Mouse (Mus musculus): ENCODE measurements at regions not wholly inside any gene's neighbourhood (a gene's known extent, or its start where the extent isn't known, plus 50 kb on each side); places are given as distances from the start of the nearest gene placed in this dataset.

DNA sequence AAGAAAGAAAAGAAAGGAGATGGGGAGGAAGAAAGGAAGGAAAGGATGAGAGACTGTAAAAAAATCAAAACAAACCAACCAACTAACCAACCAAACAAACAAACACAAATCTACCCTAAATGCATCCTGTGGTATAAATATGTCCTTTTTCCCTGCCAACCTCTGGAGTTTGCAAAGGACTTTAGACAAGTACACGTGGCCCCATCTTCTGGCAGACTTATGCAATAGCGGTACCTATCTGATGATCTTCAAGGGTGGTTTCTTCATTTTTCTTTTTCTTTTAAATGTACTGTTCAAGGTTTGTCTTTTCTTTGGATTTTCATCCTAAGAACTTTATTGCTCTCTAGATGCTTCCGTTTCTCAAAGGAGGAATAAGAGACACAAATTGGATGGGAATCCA is 127.3 kb downstream of the Cpeb2 start:
- Histone ChIP-seq H3K27ac (no peak overlapping the region), H3K27me3 (no peaks in the 10 kb centered on the region), H3K9me3 (no peaks in the 10 kb centered on the region), H3K4me2 (no peak overlapping the region), H3K9ac (no peak overlapping the region), H3K36me3 (no peaks in the 10 kb centered on the region), H3K4me1 (peaks cover 8% of the 10 kb centered on the region), H3K4me3 (no peak overlapping the region)
- WGBS, result 37% methylated on average over 3 of the region's 3 CpGs
- ATAC-seq (ENCODE audit: borderline replicate concordance, extremely low read depth, low FRiP score, low TSS enrichment), result no peak

- Histone ChIP-seq H3K36me3 (no peaks in the 10 kb centered on the region), H3K27ac (no peak overlapping the region), H3K4me3 (no peak overlapping the region), H3K9ac (no peak overlapping the region), H3K27me3 (no peaks in the 10 kb centered on the region), H3K4me2 (no peak overlapping the region), H3K9me3 (no peaks in the 10 kb centered on the region), H3K4me1 (0 out of 2 replicates have a peak, but pooled peaks cover under 1% of the 10 kb centered on the region)
- WGBS, result 78% methylated on average over 1 of the region's 1 CpGs
- no peak for ATAC-seq (ENCODE audit: borderline replicate concordance, extremely low read depth, low FRiP score, low TSS enrichment)
Observed at GRCm38 (mm10) chr5:43361026-43361425, 128.1 kb downstream of the Cpeb2 start.

DNA sequence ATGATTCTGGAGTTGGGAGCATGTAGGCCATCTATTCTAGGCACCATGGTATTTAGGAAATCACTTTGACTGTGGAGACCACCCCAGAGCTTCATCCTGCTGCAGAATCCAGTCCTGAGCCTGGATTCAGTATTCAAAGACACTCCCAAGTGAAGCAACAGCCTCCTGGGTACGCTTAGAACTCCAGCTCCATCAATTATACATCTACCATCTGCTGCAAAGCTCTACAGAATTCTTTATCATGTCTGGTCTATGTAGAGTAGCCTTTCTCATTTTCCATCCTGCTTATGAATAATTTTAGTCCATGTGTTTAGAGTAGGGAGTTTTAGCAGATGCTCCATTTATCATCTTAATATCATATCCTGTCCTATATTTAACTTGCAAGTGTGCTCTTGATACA is 139.4 kb downstream of the Cpeb2 start:
- H3K9ac ChIP-seq, result no peak overlapping the region
- WGBS, result 69% methylated on average over 1 of the region's 1 CpGs
- H3K4me3 ChIP-seq, result no peak overlapping the region
- no peak for ATAC-seq (ENCODE audit: borderline replicate concordance, extremely low read depth, low FRiP score, low TSS enrichment)
- H3K36me3 ChIP-seq, result no peaks in the 10 kb centered on the region
- H3K27me3 ChIP-seq, result no peaks in the 10 kb centered on the region
- H3K4me1 ChIP-seq, result no peaks in the 10 kb centered on the region
- no peaks in the 10 kb centered on the region for H3K9me3 ChIP-seq
- no peak overlapping the region for H3K27ac ChIP-seq
- no peak overlapping the region for H3K4me2 ChIP-seq

DNA sequence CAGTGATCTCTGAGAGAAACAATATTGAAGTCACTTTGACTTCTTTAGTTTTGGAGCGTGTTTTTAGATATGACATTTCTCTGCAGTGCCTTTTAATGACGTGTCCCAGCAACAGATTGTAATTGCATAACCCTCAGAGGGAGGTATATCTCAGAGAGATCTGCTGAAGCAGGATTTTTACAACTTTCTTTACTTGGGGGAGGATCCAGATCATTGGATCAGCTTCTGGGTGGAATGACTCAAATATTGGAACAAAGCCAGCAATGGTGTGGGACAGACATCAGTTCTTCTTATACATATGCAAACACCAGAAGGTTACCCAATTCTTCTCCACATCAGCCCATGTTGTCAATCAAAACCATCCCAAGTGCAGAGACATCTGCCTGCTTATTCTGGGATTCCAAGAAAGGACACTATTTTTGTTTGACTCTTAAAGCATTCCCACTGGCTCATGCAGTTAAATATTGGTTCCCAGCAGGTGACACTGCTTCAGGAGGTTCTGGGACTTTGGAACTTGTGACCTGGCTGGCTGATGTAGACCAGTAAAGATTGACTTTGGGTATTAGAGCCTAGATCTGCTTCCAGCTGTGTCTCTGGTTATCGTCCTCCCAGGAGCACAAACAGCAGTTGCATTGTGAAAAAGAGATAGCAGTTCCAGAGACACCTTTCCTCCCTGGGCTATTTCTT is 130.5 kb upstream of the C1qtnf7 start:
- Histone ChIP-seq H3K9me3 (no peaks in the 10 kb centered on the region), H3K27ac (no peak overlapping the region), H3K27me3 (no peaks in the 10 kb centered on the region), H3K4me2 (no peak overlapping the region), H3K4me3 (no peak overlapping the region), H3K9ac (no peak overlapping the region), H3K4me1 (no peaks in the 10 kb centered on the region), H3K36me3 (no peaks in the 10 kb centered on the region)
- peak; percentile 49; the same call in 1 of the 2 replicates for ATAC-seq (ENCODE audit: borderline replicate concordance, extremely low read depth, low FRiP score, low TSS enrichment)
- WGBS, result 61% methylated on average over 3 of the region's 3 CpGs

DNA sequence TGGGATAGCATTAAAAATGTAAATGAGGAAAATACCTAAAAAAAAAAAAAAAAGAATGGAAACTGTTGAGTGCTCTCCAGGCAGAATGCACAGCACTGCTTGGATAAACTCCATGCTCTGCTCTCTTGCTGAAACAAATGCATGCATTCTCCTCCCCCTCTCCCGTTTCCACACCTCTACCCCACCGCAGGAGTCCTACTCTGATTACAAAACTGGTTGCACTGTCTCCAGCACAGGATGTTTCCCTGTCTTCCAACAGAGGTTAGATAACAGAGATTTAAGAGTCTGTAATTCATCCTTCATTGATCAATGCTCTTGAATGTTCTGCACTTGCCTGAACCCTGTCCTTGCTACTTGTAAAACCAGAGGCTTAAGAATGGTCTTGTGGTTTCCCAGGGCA is 124.3 kb upstream of the C1qtnf7 start:
- ATAC-seq (ENCODE audit: borderline replicate concordance, extremely low read depth, low FRiP score, low TSS enrichment), result no peak
- Histone ChIP-seq H3K9me3 (no peaks in the 10 kb centered on the region), H3K4me1 (no peaks in the 10 kb centered on the region), H3K9ac (no peak overlapping the region), H3K4me3 (no peak overlapping the region), H3K4me2 (no peak overlapping the region), H3K36me3 (no peaks in the 10 kb centered on the region), H3K27ac (no peak overlapping the region), H3K27me3 (no peaks in the 10 kb centered on the region)
- WGBS, result 10% methylated on average over 2 of the region's 2 CpGs

GRCm38 (mm10) chr5:43391412-43392029 is 123.8 kb upstream of the C1qtnf7 start:
- Histone ChIP-seq H3K9me3 (no peaks in the 10 kb centered on the region), H3K27me3 (no peaks in the 10 kb centered on the region), H3K27ac (no peak overlapping the region), H3K4me2 (no peak overlapping the region), H3K4me3 (no peak overlapping the region), H3K9ac (no peak overlapping the region), H3K4me1 (no peaks in the 10 kb centered on the region), H3K36me3 (no peaks in the 10 kb centered on the region)
- peak; percentile 75; the same call in 1 of the 2 replicates for ATAC-seq (ENCODE audit: borderline replicate concordance, extremely low read depth, low FRiP score, low TSS enrichment)
- 19% methylated on average over 3 of the region's 3 CpGs for WGBS

DNA sequence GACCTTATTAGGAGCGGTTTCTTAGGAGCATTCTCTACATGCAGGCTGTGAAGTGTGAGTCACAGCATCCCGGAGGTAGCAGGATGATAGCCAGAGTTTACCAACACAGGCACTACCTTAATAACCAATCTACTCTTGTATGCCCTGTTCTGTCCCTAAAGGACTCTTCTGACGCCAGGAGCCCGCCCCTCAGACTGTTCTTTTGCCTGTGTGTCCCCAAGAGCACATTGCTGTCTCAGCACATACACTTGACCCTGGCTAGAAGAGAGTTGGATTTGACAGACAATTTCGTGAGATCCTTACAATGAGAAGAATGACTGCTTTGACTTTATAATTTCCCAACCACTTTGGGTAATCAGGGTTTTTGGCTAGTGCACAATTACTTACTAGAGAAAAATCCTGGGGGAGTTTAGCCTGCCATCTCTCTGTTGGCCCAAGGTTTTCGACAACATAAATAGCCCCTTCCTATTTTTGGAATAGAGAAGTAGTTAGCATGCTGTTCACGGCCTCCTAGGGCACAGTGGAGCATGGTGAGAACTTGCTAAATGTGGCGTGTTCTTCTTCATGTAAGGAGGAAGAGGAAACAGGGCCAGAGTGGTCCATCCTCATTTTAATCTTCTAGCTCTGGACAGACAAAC is 122.3 kb upstream of the C1qtnf7 start:
- Histone ChIP-seq H3K27me3 (no peaks in the 10 kb centered on the region), H3K27ac (no peak overlapping the region), H3K9me3 (no peaks in the 10 kb centered on the region), H3K4me3 (no peak overlapping the region), H3K4me2 (no peak overlapping the region), H3K9ac (no peak overlapping the region), H3K4me1 (no peaks in the 10 kb centered on the region), H3K36me3 (no peaks in the 10 kb centered on the region)
- WGBS, result 70% methylated on average over 8 of the region's 8 CpGs
- ATAC-seq (ENCODE audit: borderline replicate concordance, extremely low read depth, low FRiP score, low TSS enrichment), result no peak

DNA sequence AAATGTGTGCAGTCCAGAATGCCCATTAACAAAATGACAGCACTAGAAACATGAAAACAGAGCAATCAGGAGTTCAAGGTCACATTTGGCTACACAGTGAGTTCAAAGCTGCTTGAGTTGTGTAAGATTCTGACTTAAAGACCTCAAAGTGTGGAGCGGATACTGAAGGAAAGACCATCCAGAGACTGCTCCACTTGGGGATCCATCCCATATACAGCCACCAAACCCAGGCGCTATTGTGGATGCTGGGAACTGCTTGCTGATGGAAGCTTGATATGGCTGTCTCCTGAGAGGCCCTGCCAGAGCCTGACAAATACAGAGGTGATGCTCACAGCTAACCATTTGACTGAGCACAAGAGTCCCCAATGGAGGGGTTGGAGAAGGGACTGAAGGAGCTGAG is 98.1 kb upstream of the C1qtnf7 start:
- H3K4me2 ChIP-seq, result no peak overlapping the region
- H3K27me3 ChIP-seq, result no peaks in the 10 kb centered on the region
- no peak overlapping the region for H3K4me3 ChIP-seq
- H3K4me1 ChIP-seq, result no peaks in the 10 kb centered on the region
- H3K9me3 ChIP-seq, result no peaks in the 10 kb centered on the region
- 59% methylated on average over 2 of the region's 2 CpGs for WGBS
- no peaks in the 10 kb centered on the region for H3K36me3 ChIP-seq
- H3K9ac ChIP-seq, result no peak overlapping the region
- ATAC-seq (ENCODE audit: borderline replicate concordance, extremely low read depth, low FRiP score, low TSS enrichment), result peak; percentile 92
- peak overlapping the region; percentile 3; the same call in 1 of the 2 replicates for H3K27ac ChIP-seq

GRCm38 (mm10) chr5:43422815-43423687 is 92.3 kb upstream of the C1qtnf7 start:
- Histone ChIP-seq H3K9me3 (no peaks in the 10 kb centered on the region), H3K36me3 (no peaks in the 10 kb centered on the region), H3K4me1 (peaks cover 3% of the 10 kb centered on the region), H3K27ac (no peak overlapping the region), H3K4me3 (no peak overlapping the region), H3K4me2 (no peak overlapping the region), H3K9ac (no peak overlapping the region), H3K27me3 (no peaks in the 10 kb centered on the region)
- WGBS, result 69% methylated on average over 9 of the region's 9 CpGs
- peak; percentile 78 for ATAC-seq (ENCODE audit: borderline replicate concordance, extremely low read depth, low FRiP score, low TSS enrichment)

- no peak overlapping the region for H3K27ac ChIP-seq
- WGBS, result 74% methylated on average over 9 of the region's 9 CpGs
- no peaks in the 10 kb centered on the region for H3K27me3 ChIP-seq
- no peaks in the 10 kb centered on the region for H3K9me3 ChIP-seq
- H3K36me3 ChIP-seq, result no peaks in the 10 kb centered on the region
- peaks cover 3% of the 10 kb centered on the region for H3K4me1 ChIP-seq
- no peak overlapping the region for H3K4me3 ChIP-seq
- H3K9ac ChIP-seq, result no peak overlapping the region
- ATAC-seq (ENCODE audit: borderline replicate concordance, extremely low read depth, low FRiP score, low TSS enrichment), result no peak; the same call in 1 of the 2 replicates
- H3K4me2 ChIP-seq, result no peak overlapping the region
Observed at GRCm38 (mm10) chr5:43424551-43425257, 90.6 kb upstream of the C1qtnf7 start.

- no peaks in the 10 kb centered on the region for H3K9me3 ChIP-seq
- H3K4me3 ChIP-seq, result no peak overlapping the region
- 0 out of 2 replicates have a peak, but pooled peaks cover 3% of the 10 kb centered on the region for H3K4me1 ChIP-seq
- H3K36me3 ChIP-seq, result no peaks in the 10 kb centered on the region
- WGBS, result 57% methylated on average over 2 of the region's 2 CpGs
- H3K27me3 ChIP-seq, result no peaks in the 10 kb centered on the region
- H3K4me2 ChIP-seq, result no peak overlapping the region
- H3K9ac ChIP-seq, result no peak overlapping the region
- ATAC-seq (ENCODE audit: borderline replicate concordance, extremely low read depth, low FRiP score, low TSS enrichment), result no peak
- no peak overlapping the region for H3K27ac ChIP-seq
Observed at GRCm38 (mm10) chr5:43433337-43433736, 82.0 kb upstream of the C1qtnf7 start.

Measured in lung, embryonic 15.5 days (tissue).